In genomic region chr11:113773191-113773590, GRCm38 (mm10) we compare ENCODE assay signal across 25 mouse cellular contexts.
"Had no signal": no experiment of that assay in that cellular context is flagged by ENCODE, and none has a peak within 500 bp of the region (broad histone marks: within the 10 kb centered on the region; RNA-seq: fewer than 3 reads in every experiment).

No protein-coding gene starts in this region.

- DNase-seq: gastrocnemius, adult 2 months; gastrocnemius, postnatal 10 days; gastrocnemius, postnatal 25 days; heart, adult 18-20 months; heart, postnatal 10 days; heart, postnatal 4 days; kidney, adult 18-20 months; kidney, adult 8-10 months; kidney, postnatal 10 days; layer of hippocampus, adult 9-11 months; layer of hippocampus, postnatal 36 days; liver; lung, adult 18-20 months had no signal

- H3K9ac ChIP-seq: heart, embryonic 12.5 days; hindbrain, embryonic 12.5 days; hindbrain, embryonic 14.5 days; intestine, embryonic 15.5 days; limb, embryonic 12.5 days; liver, embryonic 14.5 days had no signal

- ATAC-seq: hindbrain, embryonic 16.5 days; inflammation-experienced regulatory T-cells, adult 6 months; intestine, embryonic 15.5 days; intestine, postnatal 0 days had no signal

- H3K27ac ChIP-seq: gastrocnemius, adult 2 months; heart, embryonic 10.5 days; hindbrain, embryonic 10.5 days; hindbrain, embryonic 12.5 days; hindbrain, embryonic 14.5 days; intestine, embryonic 15.5 days; limb, embryonic 12.5 days; liver, embryonic 14.5 days had no signal

- H3K27me3 ChIP-seq: heart, embryonic 12.5 days; hindbrain, embryonic 12.5 days; intestine, embryonic 15.5 days; limb, embryonic 12.5 days had no signal

- H3K9me3 ChIP-seq: heart, embryonic 10.5 days; heart, embryonic 12.5 days; hindbrain, embryonic 10.5 days; hindbrain, embryonic 12.5 days; intestine, embryonic 15.5 days; limb, embryonic 12.5 days had no signal

- H3K36me3 ChIP-seq: heart, embryonic 10.5 days; heart, embryonic 12.5 days; hindbrain, embryonic 10.5 days; hindbrain, embryonic 12.5 days; intestine, embryonic 15.5 days; limb, embryonic 12.5 days had no signal

- H3K4me3 ChIP-seq: gastrocnemius, adult 2 months; heart, embryonic 10.5 days; heart, embryonic 12.5 days; hindbrain, embryonic 10.5 days; hindbrain, embryonic 12.5 days; intestine, embryonic 15.5 days; limb, embryonic 12.5 days had no signal

- H3K4me2 ChIP-seq: heart, embryonic 12.5 days; hindbrain, embryonic 12.5 days; hindbrain, embryonic 14.5 days; intestine, embryonic 15.5 days; limb, embryonic 12.5 days; liver, embryonic 11.5 days had no signal
